Mouse (Mus musculus) embryonic fibroblast, embryonic 13.5 days (primary cell): ENCODE results near the gene Ndufa6.

ENCODE experiments used
- CTCF ChIP-seq: IDR thresholded peaks from 2 replicates; pipeline ENCODE4 v1.5.1; 2011; ENCODE audit warnings: mild to moderate bottlenecking, control low read depth, low read length, moderate library complexity, borderline replicate concordance; ENCODE audit not compliant: insufficient read depth
- POLR2A ChIP-seq: IDR thresholded peaks from 2 replicates; pipeline ENCODE4 v1.6.1; 2011; ENCODE audit warnings: low read depth, mild to moderate bottlenecking, control low read depth, low read length, moderate library complexity

DNA sequence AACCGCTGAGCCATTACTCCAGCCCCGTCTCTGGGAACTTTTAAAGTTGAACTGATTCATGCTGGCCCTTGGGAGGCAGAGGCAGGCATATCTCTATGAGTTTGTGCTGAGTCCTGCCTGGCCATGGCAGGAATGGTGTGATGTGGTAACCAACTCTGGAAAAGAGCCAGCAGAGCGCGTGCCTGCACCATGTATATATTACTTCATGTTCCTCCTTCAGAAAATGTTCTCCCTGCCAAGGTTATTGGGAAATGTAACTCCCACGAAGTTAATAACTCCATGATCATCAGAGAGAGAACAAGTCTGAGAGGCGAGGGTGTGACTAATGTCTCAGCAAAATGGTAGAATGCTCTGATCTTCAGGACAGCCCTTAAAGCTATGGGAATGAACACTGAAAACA is 36.3 kb downstream of the Ndufa6 start:
- TF ChIP-seq CTCF (no peak), POLR2A (no peak)
